Mouse (Mus musculus) liver, adult 2 months (tissue): ENCODE results near the gene Klc4. TPM values are rescaled to one million over a fixed set of nuclear protein-coding genes. Genes with fewer than 3 reads are reported as not detected.

Source experiments
- DNase-seq: peaks from one replicate; pipeline ENCODE4 v3.0.0-alpha.2; 2011; ENCODE audit warnings: low read depth, low spot score; ENCODE audit errors: extremely low read depth
- H3K27ac ChIP-seq: fragments of 200-500 bp; replicated peaks from 2 replicates; pipeline ENCODE4 v1.5.1; 2012; ENCODE audit warnings: low read depth, mild to moderate bottlenecking, control low read depth, inconsistent platforms, low read length; ENCODE audit not compliant: insufficient read depth
- H3K27me3 ChIP-seq: fragments of 200-500 bp; 2 replicates; pipeline ENCODE4 v1.6.1; 2012; ENCODE audit warnings: mild to moderate bottlenecking, moderate library complexity, low read length, inconsistent platforms; ENCODE audit not compliant: control insufficient read depth, insufficient read depth
- H3K36me3 ChIP-seq: fragments of 200-500 bp; 2 replicates; pipeline ENCODE4 v1.6.1; 2012; ENCODE audit warnings: low read length, inconsistent platforms; ENCODE audit not compliant: control insufficient read depth, insufficient read depth
- H3K4me1 ChIP-seq: fragments of 200-500 bp; 2 replicates; pipeline ENCODE4 v1.6.1; 2011; ENCODE audit warnings: low read length; ENCODE audit not compliant: control insufficient read depth, insufficient read depth
- H3K4me3 ChIP-seq: fragments of 200-500 bp; 2 replicates; pipeline ENCODE4 v1.5.1; 2011; ENCODE audit warnings: low read depth, mild to moderate bottlenecking, control low read depth, low read length, moderate library complexity; ENCODE audit not compliant: insufficient read depth
- H3K79me2 ChIP-seq: fragments of 200-500 bp; 2 replicates; pipeline ENCODE4 v1.6.1; 2012; ENCODE audit warnings: inconsistent platforms, mild to moderate bottlenecking, low read length, moderate library complexity; ENCODE audit not compliant: control insufficient read depth, insufficient read depth
- H3K9ac ChIP-seq: fragments of 200-500 bp; 2 replicates; pipeline ENCODE4 v1.6.1; 2012; ENCODE audit warnings: low read depth, mild to moderate bottlenecking, control low read depth, inconsistent platforms, low read length
- CTCF ChIP-seq: fragments of 200-500 bp; IDR thresholded peaks from 2 replicates; pipeline ENCODE4 v1.5.1; 2011; ENCODE audit warnings: low read depth, low read length, control low read depth
- POLR2A ChIP-seq: fragments of 200-500 bp; IDR thresholded peaks from 2 replicates; pipeline ENCODE4 v1.6.1; 2011; ENCODE audit warnings: low read length, control low read depth; ENCODE audit not compliant: insufficient read depth; ENCODE audit errors: extremely low read depth
- WGBS: fragments of 180-500 bp; shearing (Covaris S2); methylation state at CpG from one replicate; pipeline ENCODE4 v1.1.7; 2018; 5-methylcytosine and 5-hydroxymethylcytosine counted together
- polyA plus RNA-seq: library from polyadenylated mRNA; depleted of rRNA; stranded (reverse); fragments of >200 nt; gene quantifications from 2 replicates; pipeline ENCODE4 v1.2.3, GENCODE M21; 2012
- total RNA-seq: library from RNA; depleted of rRNA; stranded (reverse); fragments of >200 nt; gene quantifications from 2 replicates; pipeline ENCODE4 v1.2.3, GENCODE M21; 2014

Gene Klc4
- total and polyA plus RNA-seq, 2 experiments, result 46.6 to 49.0 TPM

DNA sequence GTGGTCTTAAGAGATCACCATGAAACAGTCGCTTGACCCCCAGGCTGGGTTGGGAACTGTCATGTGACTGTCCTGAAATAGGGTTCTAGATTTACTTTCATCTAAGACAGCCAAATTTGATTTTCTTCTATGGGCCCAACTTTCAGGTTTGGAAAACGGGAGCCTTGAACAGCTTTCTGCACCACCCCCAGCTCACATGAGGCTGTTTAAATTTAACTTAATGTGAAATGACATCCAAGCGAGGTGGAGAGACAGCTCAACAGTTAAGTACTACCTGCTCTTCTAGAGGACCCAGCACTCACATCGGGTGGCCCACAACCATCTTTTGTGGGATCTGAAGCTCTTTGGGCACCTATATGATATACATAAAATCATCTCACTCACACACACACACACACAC, 46.9 kb downstream of the Klc4 start:
- WGBS, result 75% methylated on average over 4 of the region's 4 CpGs
- no peaks in the 10 kb centered on the region for H3K36me3 ChIP-seq
- DNase-seq, result no peak
- no peak overlapping the region for H3K27ac ChIP-seq
- H3K4me3 ChIP-seq, result no peak overlapping the region
- no peak for TF ChIP-seq CTCF
- no peak for TF ChIP-seq POLR2A
- no peaks in the 10 kb centered on the region for H3K79me2 ChIP-seq
- H3K27me3 ChIP-seq, result no peaks in the 10 kb centered on the region
- H3K4me1 ChIP-seq, result no peaks in the 10 kb centered on the region
- H3K9ac ChIP-seq, result no peak overlapping the region

GRCm38 (mm10) chr17:46597956-46598355, 47.9 kb downstream of the Klc4 start:
- WGBS, result 89% methylated on average over 11 of the region's 11 CpGs
- Histone ChIP-seq H3K27ac (no peak overlapping the region), H3K36me3 (no peaks in the 10 kb centered on the region), H3K4me3 (no peak overlapping the region), H3K27me3 (no peaks in the 10 kb centered on the region), H3K79me2 (no peaks in the 10 kb centered on the region), H3K9ac (no peak overlapping the region), H3K4me1 (no peaks in the 10 kb centered on the region)
- TF ChIP-seq CTCF, result no peak
- no peak for TF ChIP-seq POLR2A
- DNase-seq, result no peak

GRCm38 (mm10) chr17:46595336-46595735, 50.5 kb downstream of the Klc4 start:
- no peaks in the 10 kb centered on the region; the same call in 1 of the 2 replicates for H3K4me1 ChIP-seq
- DNase-seq, result no peak
- no peak overlapping the region for H3K27ac ChIP-seq
- H3K4me3 ChIP-seq, result no peak overlapping the region
- H3K36me3 ChIP-seq, result no peaks in the 10 kb centered on the region
- TF ChIP-seq POLR2A (no peak), CTCF (no peak)
- H3K79me2 ChIP-seq, result no peaks in the 10 kb centered on the region
- no peaks in the 10 kb centered on the region for H3K27me3 ChIP-seq
- H3K9ac ChIP-seq, result no peak overlapping the region
- WGBS, result 95% methylated on average over 6 of the region's 6 CpGs

GRCm38 (mm10) chr17:46594606-46595005, 51.2 kb downstream of the Klc4 start:
- H3K4me1 ChIP-seq, result no peaks in the 10 kb centered on the region; the same call in 1 of the 2 replicates
- no peak for TF ChIP-seq CTCF
- no peak for TF ChIP-seq POLR2A
- no peak overlapping the region for H3K4me3 ChIP-seq
- H3K27me3 ChIP-seq, result no peaks in the 10 kb centered on the region
- H3K27ac ChIP-seq, result no peak overlapping the region
- no peak for DNase-seq
- no peaks in the 10 kb centered on the region for H3K36me3 ChIP-seq
- H3K9ac ChIP-seq, result no peak overlapping the region
- WGBS, result 80% methylated on average over 9 of the region's 9 CpGs
- H3K79me2 ChIP-seq, result no peaks in the 10 kb centered on the region

DNA sequence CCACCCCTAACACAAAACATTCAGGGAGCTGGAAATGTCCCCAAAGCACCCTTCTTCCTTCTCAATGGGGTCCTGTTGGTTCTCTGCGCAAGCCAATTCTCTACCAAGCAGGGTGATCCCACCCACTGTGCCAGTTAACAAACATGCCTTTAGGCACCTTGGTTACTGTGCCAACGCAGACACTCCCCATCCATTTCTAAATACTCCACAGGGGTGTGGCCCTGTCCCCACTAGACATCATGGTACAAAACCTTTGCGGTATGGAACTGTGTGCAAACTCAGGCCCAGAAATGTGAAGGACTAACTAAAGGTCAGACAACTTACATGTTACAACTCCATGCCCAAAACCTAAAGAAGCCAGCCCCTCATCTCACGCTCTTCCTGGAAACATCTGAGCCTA, 52.7 kb downstream of the Klc4 start:
- H3K27ac ChIP-seq, result no peak overlapping the region
- no peak for DNase-seq
- TF ChIP-seq POLR2A, result no peak
- no peak for TF ChIP-seq CTCF
- no peaks in the 10 kb centered on the region for H3K27me3 ChIP-seq
- H3K4me3 ChIP-seq, result no peak overlapping the region
- H3K36me3 ChIP-seq, result no peaks in the 10 kb centered on the region
- 95% methylated on average over 4 of the region's 4 CpGs for whole genome bisulfite sequencing
- H3K4me1 ChIP-seq, result no peaks in the 10 kb centered on the region; the same call in 1 of the 2 replicates
- no peak overlapping the region for H3K9ac ChIP-seq
- no peaks in the 10 kb centered on the region for H3K79me2 ChIP-seq

GRCm38 (mm10) chr17:46591406-46591805, 54.4 kb downstream of the Klc4 start:
- no peak overlapping the region for H3K9ac ChIP-seq
- no peak overlapping the region for H3K27ac ChIP-seq
- H3K4me3 ChIP-seq, result no peak overlapping the region
- no peaks in the 10 kb centered on the region for H3K36me3 ChIP-seq
- H3K4me1 ChIP-seq, result no peaks in the 10 kb centered on the region; the same call in 1 of the 2 replicates
- TF ChIP-seq CTCF (no peak), POLR2A (no peak)
- no peaks in the 10 kb centered on the region for H3K79me2 ChIP-seq
- DNase-seq, result no peak
- WGBS, result 80% methylated on average over 19 of the region's 19 CpGs
- no peaks in the 10 kb centered on the region for H3K27me3 ChIP-seq
